Mouse (Mus musculus) ES-Bruce4 (cell line): ENCODE results near the gene Doc2g.

Experiments
- CTCF ChIP-seq: IDR thresholded peaks from one replicate; pipeline ENCODE4 v1.8.1; 2011; ENCODE audit warnings: low read depth, low read length
- POLR2A ChIP-seq: IDR thresholded peaks from one replicate; pipeline ENCODE4 v1.8.1; 2011; ENCODE audit warnings: low read length; ENCODE audit not compliant: insufficient read depth

DNA sequence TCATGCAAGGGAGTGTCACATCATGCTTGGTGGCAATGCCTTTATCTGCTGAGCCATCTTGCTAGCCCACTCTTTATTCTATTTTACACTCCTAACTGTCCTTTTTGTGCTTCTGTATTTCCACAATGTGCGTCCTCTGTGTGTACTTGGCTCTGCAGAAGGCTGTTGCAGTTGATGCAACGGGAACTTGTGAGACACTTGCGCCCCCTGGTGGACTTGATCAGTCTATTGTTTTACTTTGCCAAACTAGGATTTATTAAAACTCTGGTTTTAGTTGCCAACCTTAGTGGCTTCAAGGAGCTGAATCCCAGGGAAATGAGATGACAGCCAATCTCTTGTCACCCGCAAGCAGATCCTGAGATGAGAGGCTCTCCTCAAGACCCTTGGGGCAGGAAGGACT lies 44.7 kb downstream of the Doc2g start:
- TF ChIP-seq POLR2A (no peak), CTCF (peak; percentile 82)
